Mouse (Mus musculus) gastrocnemius, adult 18-20 months (tissue): ENCODE measurements around the gene Ephx3. TPM values are rescaled to one million over a fixed set of nuclear protein-coding genes. Genes with fewer than 3 reads are reported as not detected.

Experiments used
- DNase-seq: peaks from one replicate; pipeline ENCODE4 v3.0.0; 2021; ENCODE audit warnings: low spot score
- total RNA-seq, 2 experiments: library from RNA; stranded (reverse); gene quantifications; 2 replicates each; pipeline ENCODE4 v1.2.3; 2021

Gene Ephx3
- total RNA-seq, 2 experiments from 2014 or later = 0.18 to 0.19 TPM

DNA sequence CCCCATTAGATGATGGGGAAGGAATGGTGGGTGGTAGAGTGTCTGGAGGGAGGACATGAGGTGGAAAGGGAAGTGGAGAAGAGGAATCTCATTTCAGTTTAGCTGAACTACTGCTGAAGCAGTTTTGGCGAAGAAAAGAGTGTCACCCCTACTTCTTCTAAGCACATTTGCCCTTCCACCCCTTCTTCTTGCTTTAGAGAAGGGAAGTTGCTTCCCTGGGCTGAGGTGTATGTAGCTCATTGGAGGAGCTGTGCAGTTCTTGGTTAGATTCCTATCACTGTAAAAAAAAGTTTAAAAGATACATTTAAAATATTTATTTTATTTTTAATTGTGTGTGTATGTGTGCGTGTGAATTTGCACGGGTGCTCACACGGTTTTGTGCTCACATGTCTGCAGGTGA is 12.4 kb downstream of the Ephx3 start:
- no peak for DNase-seq

- peak; percentile 82 for DNase-seq
Observed at GRCm38 (mm10) chr17:32173166-32173565, 16.2 kb downstream of the Ephx3 start.

DNA sequence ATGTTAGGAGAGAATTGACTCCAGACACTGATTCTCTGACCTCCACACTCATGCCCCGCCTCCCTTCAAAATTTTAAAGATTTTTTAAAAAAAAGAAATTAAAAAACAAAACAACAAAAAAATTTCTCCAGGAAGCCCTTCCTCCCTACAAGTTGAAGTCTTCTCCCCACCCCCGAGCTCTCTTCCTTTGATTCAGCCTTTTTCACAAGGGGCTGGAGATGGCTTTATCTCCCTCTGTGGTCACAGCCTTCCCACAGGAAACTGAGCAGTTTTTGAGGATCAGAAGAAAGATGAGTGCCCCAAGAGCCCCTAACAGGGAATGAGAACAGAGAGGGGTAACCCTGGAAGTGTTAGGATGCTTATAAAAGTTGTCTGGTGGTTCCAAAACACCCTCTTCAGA is 16.9 kb downstream of the Ephx3 start:
- no peak for DNase-seq

DNA sequence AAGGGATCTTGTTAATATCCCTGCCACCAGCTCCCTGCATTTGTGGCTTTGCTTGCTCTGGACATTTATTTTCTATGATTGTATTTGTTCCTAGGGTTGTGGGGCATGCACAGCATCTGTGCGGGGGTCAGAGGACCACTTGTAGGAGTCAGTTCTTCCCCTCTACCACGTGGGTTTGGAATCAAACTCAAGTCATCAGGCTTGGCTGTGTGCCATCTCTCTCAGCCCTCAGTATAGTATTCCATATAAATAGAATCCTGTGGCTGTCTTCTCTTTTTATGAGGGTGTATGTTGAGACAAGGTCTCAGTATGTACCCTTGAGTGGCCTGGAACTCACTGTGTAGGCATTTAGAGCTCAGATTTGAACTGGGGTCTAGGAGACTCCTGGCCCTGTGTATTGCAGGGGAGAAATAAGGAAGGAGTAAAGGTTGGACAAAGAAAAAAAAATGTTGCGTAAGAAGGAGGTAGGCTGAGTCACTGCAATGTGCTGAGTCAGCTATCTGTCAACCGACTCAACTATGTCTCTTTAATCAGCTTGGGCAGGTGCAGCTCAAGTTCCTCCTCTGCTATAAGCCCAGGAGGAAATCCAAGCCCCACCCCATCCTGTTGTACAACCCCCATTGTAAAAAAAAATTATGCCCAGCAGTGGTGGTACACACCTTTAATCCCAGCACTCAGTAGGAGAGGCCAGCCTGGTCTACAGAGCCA is 19.7 kb downstream of the Ephx3 start:
- DNase-seq = no peak

- no peak for DNase-seq
Observed at GRCm38 (mm10) chr17:32166687-32167086, 22.7 kb downstream of the Ephx3 start, which contains the start of gene Notch3. Notch3 (minus strand) TSS chr17:32166852.

GRCm38 (mm10) chr17:32165803-32166595 is 23.4 kb downstream of the Ephx3 start:
- no peak for DNase-seq

DNA sequence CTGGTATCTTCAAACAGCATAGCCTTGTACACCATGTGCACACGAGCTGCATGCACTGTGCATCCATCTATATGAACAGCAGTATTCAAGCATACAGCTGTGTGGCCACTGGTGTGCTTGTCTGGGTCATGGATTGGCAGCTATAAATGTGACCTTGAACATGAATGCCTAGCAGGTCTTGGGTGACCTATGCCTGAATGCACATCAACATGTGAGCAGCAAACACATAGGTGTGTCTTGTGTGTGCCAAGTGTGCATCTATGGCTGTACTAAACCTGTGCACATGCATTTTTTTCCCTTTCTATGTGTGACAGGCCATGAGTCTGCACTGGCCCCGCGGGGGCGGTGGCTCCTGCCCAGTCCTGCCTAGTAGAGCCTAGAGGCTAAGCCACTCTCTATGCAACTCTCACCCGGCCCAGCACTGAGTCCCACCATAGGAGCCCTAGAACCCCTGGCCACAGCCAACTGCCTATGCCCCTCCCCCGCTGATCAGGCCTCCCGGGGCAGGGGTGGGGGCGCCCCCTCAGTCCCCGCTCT is 24.0 kb downstream of the Ephx3 start:
- no peak for DNase-seq

DNA sequence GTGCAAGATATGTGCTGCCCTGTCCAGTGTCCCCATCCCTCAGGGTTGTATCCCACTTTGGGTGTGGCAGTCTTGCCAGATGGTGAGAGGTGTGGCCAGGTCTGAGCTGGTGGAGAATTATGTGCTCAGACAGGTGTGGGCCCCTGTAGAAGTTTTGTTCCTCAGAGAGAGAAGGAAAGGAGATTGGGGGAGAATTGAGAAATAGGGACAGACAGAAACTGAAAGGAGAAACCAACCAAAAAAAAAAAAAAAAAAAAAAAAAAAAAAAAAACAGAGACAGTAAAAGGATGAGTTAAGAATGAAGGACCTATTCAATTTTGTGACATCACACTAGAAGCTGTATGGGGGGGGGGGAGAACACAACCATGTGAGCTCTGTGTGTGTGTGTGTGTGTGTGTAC is 24.6 kb downstream of the Ephx3 start:
- DNase-seq = no peak

- no peak for DNase-seq
Observed at GRCm38 (mm10) chr17:32163910-32164650, 25.3 kb downstream of the Ephx3 start.

- DNase-seq = peak; percentile 65
Observed at GRCm38 (mm10) chr17:32162112-32162850, 27.1 kb downstream of the Ephx3 start.

DNA sequence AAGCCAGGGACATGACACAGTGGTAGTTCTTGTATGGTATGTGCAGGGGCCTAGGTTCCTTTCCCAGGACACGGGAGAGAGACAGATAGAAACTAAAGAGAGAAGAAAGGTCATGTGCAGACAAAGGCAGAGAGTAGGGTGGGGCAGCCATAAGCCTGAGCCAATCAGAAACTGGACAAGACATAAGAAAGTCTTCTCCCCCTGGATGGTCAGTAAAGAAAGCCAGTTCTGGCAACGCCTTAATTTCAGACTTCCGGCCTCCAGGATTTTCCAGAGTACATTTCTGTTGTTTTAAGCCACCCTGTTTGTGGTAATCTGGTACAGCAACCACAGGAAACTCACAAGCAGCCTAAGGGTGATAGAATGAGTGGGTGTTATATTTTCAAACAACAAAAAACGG is 28.5 kb downstream of the Ephx3 start:
- no peak for DNase-seq

DNA sequence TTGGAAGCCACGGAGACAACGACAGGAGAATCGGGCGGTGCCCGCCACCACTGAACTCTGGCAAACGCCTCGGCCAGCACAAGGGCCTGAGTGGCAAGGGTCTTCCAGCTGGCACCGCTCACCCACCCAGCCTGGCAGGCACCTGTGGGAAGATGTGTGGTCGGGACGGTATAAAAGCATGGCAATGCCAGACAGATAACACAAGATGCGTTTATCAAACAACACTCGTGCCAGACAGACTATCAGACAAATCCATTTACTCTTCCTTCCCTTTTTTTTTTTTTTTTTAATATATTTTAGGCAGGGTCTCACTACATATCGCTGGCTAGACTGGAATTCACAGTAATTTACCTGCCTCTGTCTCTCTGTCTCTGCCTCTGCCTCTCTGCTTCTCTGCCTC is 30.5 kb downstream of the Ephx3 start:
- no peak for DNase-seq

DNA sequence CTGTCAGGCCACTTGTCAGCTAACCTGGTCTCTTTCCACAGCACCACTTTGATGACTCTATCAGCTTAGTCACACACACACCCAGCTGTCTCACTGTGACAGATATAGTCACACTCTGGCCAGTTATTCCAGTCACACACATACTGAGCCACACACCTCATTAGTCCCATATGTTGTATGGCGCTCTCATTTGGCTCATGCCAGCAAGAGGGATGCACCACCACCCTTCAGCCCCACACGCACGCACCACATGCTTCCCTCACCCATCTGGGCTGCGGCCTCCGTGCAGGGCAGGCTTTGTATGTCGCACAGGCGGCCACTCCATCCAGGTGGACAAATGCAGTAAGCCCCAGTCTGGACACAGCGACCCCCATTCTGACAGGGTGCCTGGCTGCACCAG is 42.6 kb downstream of the Ephx3 start:
- DNase-seq = no peak

DNA sequence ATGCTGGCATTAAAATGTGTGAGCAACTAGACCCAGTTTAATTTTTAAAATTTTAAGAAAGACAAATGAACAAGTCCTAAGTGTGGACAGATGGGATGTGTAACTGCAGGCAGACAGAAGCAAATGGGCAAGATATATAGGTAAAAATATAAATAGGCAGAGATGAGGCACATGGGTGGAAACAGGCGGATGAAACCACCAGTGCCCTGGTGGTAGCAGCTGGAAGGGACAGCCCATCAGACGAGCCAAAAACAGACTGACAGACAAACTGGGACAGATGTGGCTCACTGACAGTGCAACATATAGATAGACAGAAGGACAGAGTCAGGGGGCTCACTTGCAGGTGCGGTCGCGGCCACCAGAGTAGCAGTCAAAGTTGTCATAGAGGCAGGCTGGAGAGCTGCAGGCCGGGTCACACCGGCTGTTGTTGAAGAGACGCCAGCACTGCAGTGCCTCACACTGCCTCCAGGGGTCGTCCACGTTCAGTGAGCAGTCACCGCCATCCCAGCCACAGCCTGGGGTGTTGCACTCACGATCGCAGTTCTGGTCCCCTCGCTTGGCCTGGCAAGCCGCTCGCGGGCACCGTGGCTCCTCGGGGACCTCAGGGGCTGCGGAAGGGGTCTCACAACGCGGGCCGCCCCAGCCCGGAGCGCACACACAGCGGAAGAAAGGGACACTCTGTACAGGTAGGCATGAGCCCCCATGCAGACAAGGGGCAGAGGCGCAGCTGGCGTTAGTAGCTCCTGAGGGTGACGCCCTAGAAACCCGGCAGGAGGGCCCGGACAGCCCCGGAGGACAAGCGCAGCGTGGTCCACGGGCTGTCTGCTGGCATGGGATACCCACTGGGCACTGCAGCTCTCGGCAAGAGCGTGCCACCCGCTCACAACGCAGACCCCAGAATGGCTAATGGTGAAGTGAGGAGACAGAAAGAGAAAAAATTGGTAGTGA is 46.2 kb downstream of the Ephx3 start:
- peak; percentile 91 for DNase-seq

DNA sequence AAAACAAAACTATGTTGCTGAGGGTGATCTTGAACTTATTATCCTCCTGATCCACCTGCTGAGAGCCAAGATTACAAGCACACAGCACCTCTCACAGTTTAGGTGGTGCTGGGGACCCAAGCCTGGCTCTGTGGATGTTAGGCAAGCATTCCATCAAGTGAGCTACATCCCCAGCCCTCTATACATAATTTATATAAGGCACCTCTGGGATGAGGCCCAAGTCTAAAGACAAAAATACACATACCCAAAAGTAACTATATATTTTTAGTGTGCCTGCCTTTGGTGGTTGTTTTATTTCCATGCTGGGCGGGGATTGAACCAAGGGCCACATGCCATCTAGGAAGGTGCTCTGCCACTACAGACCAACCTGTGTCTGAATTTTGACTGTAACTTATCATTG is 47.1 kb downstream of the Ephx3 start:
- no peak for DNase-seq

Other genes with a start within 250 kb of the Ephx3 start
- 1 to 10 TPM; 5.9 to 8.4 TPM for gene Rrp1b, start 153.4 kb downstream of the Ephx3 start, total RNA-seq
- gene Hsf2bp, start 153.2 kb downstream of the Ephx3 start, total RNA-seq = under 1 TPM; 0.55 to 0.57 TPM
- 10 to 100 TPM in 1 of 2 experiments, 1 to 10 TPM in 1; 9.6 to 12.5 TPM for gene Notch3, start 22.7 kb downstream of the Ephx3 start, total RNA-seq
- gene Brd4, start 95.2 kb upstream of the Ephx3 start, total RNA-seq = 10 to 100 TPM; 41.0 to 47.3 TPM
- gene Akap8, start 131.7 kb upstream of the Ephx3 start, total RNA-seq = 10 to 100 TPM; 32.0 to 37.5 TPM
- gene Akap8l, start 161.1 kb upstream of the Ephx3 start, total RNA-seq = 10 to 100 TPM; 29.2 to 30.6 TPM
- gene Wiz, start 199.9 kb upstream of the Ephx3 start, total RNA-seq = 10 to 100 TPM; 13.1 to 14.5 TPM
- under 1 TPM; 0.09 to 0.85 TPM for gene Rasal3, start 214.0 kb upstream of the Ephx3 start, total RNA-seq
- not detected for gene Pglyrp2, start 234.6 kb upstream of the Ephx3 start, total RNA-seq